ENCODE assay signal across 30 mouse cellular contexts in the genomic region with DNA sequence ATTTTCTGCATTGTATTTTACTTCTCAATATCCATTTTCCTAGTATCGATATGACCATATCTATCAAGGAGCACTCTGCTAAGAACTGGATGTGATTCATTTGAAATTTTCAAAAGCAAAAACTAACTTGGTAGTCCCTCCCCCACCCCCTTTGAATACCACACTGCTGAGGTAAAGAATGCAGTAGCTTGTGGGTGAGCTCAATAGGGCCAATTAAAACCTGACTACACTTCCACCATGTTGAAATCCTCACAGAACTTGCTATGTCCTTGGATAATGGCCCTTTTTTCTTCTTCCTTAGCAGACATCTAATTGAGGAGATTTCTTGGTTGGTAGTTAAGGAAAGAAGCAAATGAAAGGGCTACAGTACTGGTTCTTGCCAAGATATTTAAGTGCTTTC. TPM values are rescaled to one million over a fixed set of nuclear protein-coding genes. Genes with fewer than 3 reads are reported as not detected.
DNase-seq lines count a peak whose midpoint lies in the region; ATAC-seq and TF ChIP-seq lines count a peak whose summit lies in the region.
"Had no signal": no experiment of that assay in that cellular context is flagged by ENCODE, and none has a peak within 500 bp of the region (broad histone marks: within the 10 kb centered on the region; RNA-seq: fewer than 3 reads in every experiment).

No protein-coding gene starts in this region.

- no peak for ATAC-seq in forebrain, embryonic 15.5 days (replicated peaks)
- peak; percentile 55; the same call in 1 of the 2 replicates for ATAC-seq in forebrain, embryonic 13.5 days
- no peak for ATAC-seq in midbrain, postnatal 0 days (ENCODE audit: low FRiP score)
- ATAC-seq: hindbrain, embryonic 16.5 days; intestine, embryonic 15.5 days had no signal

- TF ChIP-seq CTCF in brain, embryonic 14.5 days (IDR thresholded peaks at IDR 0.05; ENCODE audit: borderline replicate concordance, extremely low read depth, insufficient read depth, insufficient read length) = no peak
- no peak for TF ChIP-seq CTCF in midbrain, postnatal 0 days (IDR thresholded peaks at IDR 0.05)

- H3K9ac ChIP-seq in forebrain, embryonic 15.5 days (replicated peaks) = no peak overlapping the region
- no peak overlapping the region for H3K9ac ChIP-seq in forebrain, embryonic 13.5 days
- no peak overlapping the region for H3K9ac ChIP-seq in midbrain, postnatal 0 days (replicated peaks; ENCODE audit: low read length, poor library complexity, severe bottlenecking)
- H3K9ac ChIP-seq: embryonic facial prominence, embryonic 12.5 days; embryonic facial prominence, embryonic 15.5 days; heart, embryonic 12.5 days; heart, embryonic 15.5 days; hindbrain, embryonic 13.5 days; intestine, embryonic 15.5 days had no signal

- TF ChIP-seq POLR2A in brain, embryonic 14.5 days (IDR thresholded peaks at IDR 0.05; ENCODE audit: borderline replicate concordance, extremely low read depth, insufficient read depth, insufficient read length, poor library complexity, severe bottlenecking) = no peak

- H3K4me2 ChIP-seq in forebrain, embryonic 15.5 days (replicated peaks) = no peak overlapping the region
- H3K4me2 ChIP-seq in forebrain, embryonic 13.5 days = no peak overlapping the region
- H3K4me2 ChIP-seq in midbrain, postnatal 0 days (ENCODE audit: low read depth, low read length, poor library complexity, severe bottlenecking) = no peak overlapping the region
- H3K4me2 ChIP-seq: embryonic facial prominence, embryonic 12.5 days; embryonic facial prominence, embryonic 15.5 days; heart, embryonic 12.5 days; heart, embryonic 15.5 days; hindbrain, embryonic 13.5 days; intestine, embryonic 15.5 days had no signal

- H3K9me3 ChIP-seq in forebrain, embryonic 10.5 days = no peaks in the 10 kb centered on the region
- H3K9me3 ChIP-seq in forebrain, embryonic 15.5 days = no peaks in the 10 kb centered on the region
- H3K9me3 ChIP-seq in forebrain, embryonic 13.5 days (replicated peaks) = no peaks in the 10 kb centered on the region
- H3K9me3 ChIP-seq in midbrain, postnatal 0 days (ENCODE audit: low read length) = no peaks in the 10 kb centered on the region
- H3K9me3 ChIP-seq: embryonic facial prominence, embryonic 12.5 days; embryonic facial prominence, embryonic 15.5 days; G1E; heart, embryonic 12.5 days; heart, embryonic 15.5 days; hindbrain, embryonic 10.5 days; hindbrain, embryonic 13.5 days; intestine, embryonic 15.5 days had no signal

- 0 out of 2 replicates have a peak overlapping the region, but pooled peaks have one; percentile 20 for H3K27ac ChIP-seq in forebrain, embryonic 10.5 days
- no peak overlapping the region for H3K27ac ChIP-seq in forebrain, embryonic 15.5 days (replicated peaks)
- H3K27ac ChIP-seq in forebrain, embryonic 13.5 days = no peak overlapping the region; the same call in 1 of the 2 replicates
- no peak overlapping the region for H3K27ac ChIP-seq in midbrain, postnatal 0 days (ENCODE audit: low read depth, low read length)
- H3K27ac ChIP-seq: embryonic facial prominence, embryonic 12.5 days; embryonic facial prominence, embryonic 15.5 days; gastrocnemius, adult 2 months; heart, embryonic 15.5 days; hindbrain, embryonic 10.5 days; hindbrain, embryonic 13.5 days; intestine, embryonic 15.5 days had no signal

- DNase-seq in forebrain, embryonic 10.5 days (ENCODE audit: extremely low spot score, low spot score) = no peak
- DNase-seq in brain, embryonic 14.5 days (ENCODE audit: low read depth) = peak; percentile 79
- DNase-seq in cerebellum, adult 9-11 months = no peak
- no peak for DNase-seq in midbrain, postnatal 0 days (ENCODE audit: low spot score)
- DNase-seq in kidney, adult 18-20 months = no peak
- DNase-seq: adrenal gland, adult 2 months; adrenal gland, postnatal 14 days; B cell, adult 2 months; cerebellum, adult 11-12 months; cerebellum, adult 9-10 months; cerebellum, postnatal 25 days; gastrocnemius, adult 2 months; gastrocnemius, postnatal 14 days; heart, adult 11 months; heart, postnatal 10 days; heart, postnatal 36 days; kidney, adult 11 months had no signal

- H3K27me3 ChIP-seq in forebrain, embryonic 10.5 days (ENCODE audit: poor library complexity, severe bottlenecking) = 0 out of 2 replicates have a peak, but pooled peaks cover 6% of the 10 kb centered on the region
- H3K27me3 ChIP-seq in forebrain, embryonic 15.5 days = no peaks in the 10 kb centered on the region
- H3K27me3 ChIP-seq in forebrain, embryonic 13.5 days = no peaks in the 10 kb centered on the region
- H3K27me3 ChIP-seq in midbrain, postnatal 0 days (ENCODE audit: insufficient read depth, low read length) = no peaks in the 10 kb centered on the region
- H3K27me3 ChIP-seq: CH12.LX; embryonic facial prominence, embryonic 12.5 days; embryonic facial prominence, embryonic 15.5 days; heart, embryonic 12.5 days; heart, embryonic 15.5 days; hindbrain, embryonic 13.5 days; intestine, embryonic 15.5 days had no signal

- H3K4me1 ChIP-seq in forebrain, embryonic 10.5 days = peaks cover 25% of the 10 kb centered on the region
- 0 out of 2 replicates have a peak, but pooled peaks cover 3% of the 10 kb centered on the region for H3K4me1 ChIP-seq in forebrain, embryonic 15.5 days
- peaks cover 8% of the 10 kb centered on the region; the same call in 1 of the 2 replicates for H3K4me1 ChIP-seq in forebrain, embryonic 13.5 days
- H3K4me1 ChIP-seq in midbrain, postnatal 0 days (ENCODE audit: insufficient read depth, low read length) = no peaks in the 10 kb centered on the region
- H3K4me1 ChIP-seq: embryonic facial prominence, embryonic 12.5 days; embryonic facial prominence, embryonic 15.5 days; heart, embryonic 15.5 days; intestine, embryonic 15.5 days had no signal

- no peaks in the 10 kb centered on the region for H3K36me3 ChIP-seq in forebrain, embryonic 10.5 days (replicated peaks)
- H3K36me3 ChIP-seq in forebrain, embryonic 15.5 days = no peaks in the 10 kb centered on the region
- H3K36me3 ChIP-seq in forebrain, embryonic 13.5 days (ENCODE audit: poor library complexity, severe bottlenecking) = no peaks in the 10 kb centered on the region
- no peaks in the 10 kb centered on the region for H3K36me3 ChIP-seq in midbrain, postnatal 0 days (ENCODE audit: insufficient read depth, low read length)
- H3K36me3 ChIP-seq: embryonic facial prominence, embryonic 12.5 days; embryonic facial prominence, embryonic 15.5 days; G1E; heart, embryonic 12.5 days; heart, embryonic 15.5 days; hindbrain, embryonic 10.5 days; hindbrain, embryonic 13.5 days; intestine, embryonic 15.5 days had no signal

- 77% methylated on average over 1 of the region's 1 CpGs for WGBS in forebrain, embryonic 10.5 days
- WGBS in forebrain, embryonic 15.5 days = 37% methylated on average over 1 of the region's 1 CpGs
- 62% methylated on average over 1 of the region's 1 CpGs for WGBS in forebrain, embryonic 13.5 days
- WGBS in midbrain, postnatal 0 days = 90% methylated on average over 1 of the region's 1 CpGs

- H3K4me3 ChIP-seq in forebrain, embryonic 10.5 days = no peak overlapping the region
- no peak overlapping the region for H3K4me3 ChIP-seq in forebrain, embryonic 15.5 days
- no peak overlapping the region for H3K4me3 ChIP-seq in forebrain, embryonic 13.5 days
- H3K4me3 ChIP-seq in midbrain, postnatal 0 days (ENCODE audit: low read depth, low read length) = no peak overlapping the region
- H3K4me3 ChIP-seq: embryonic facial prominence, embryonic 12.5 days; embryonic facial prominence, embryonic 15.5 days; erythroblast, embryonic 14.5 days; gastrocnemius, adult 2 months; heart, embryonic 12.5 days; heart, embryonic 15.5 days; hindbrain, embryonic 10.5 days; hindbrain, embryonic 13.5 days; intestine, embryonic 15.5 days had no signal

RNA-seq across cellular contexts. Expression of a gene that starts 9.8 kb away (rescaled TPM):
- polyA plus RNA-seq in forebrain, embryonic 10.5 days (2016; fragmentation: Nextera tagmentation; extraction: Ambion mirVana) = 43.0 and 47.8 TPM in 2 replicates
- 93.5 and 98.3 TPM in 2 replicates for polyA plus RNA-seq in forebrain, embryonic 15.5 days (2015; fragmentation: Nextera tagmentation; extraction: Ambion mirVana)
- polyA plus RNA-seq in brain, embryonic 14.5 days (2012; rRNA removed) = 41.7 and 51.6 TPM in 2 replicates
- 74.8 and 77.8 TPM in 2 replicates for polyA plus RNA-seq in forebrain, embryonic 13.5 days (2015; fragmentation: Nextera tagmentation; extraction: Ambion mirVana)
- total RNA-seq in midbrain, postnatal 0 days (2014; rRNA removed) = 95.2 and 102 TPM in 2 replicates
- polyA plus RNA-seq in midbrain, postnatal 0 days (2015; fragmentation: Nextera tagmentation; extraction: Ambion mirVana) = 97.8 and 106 TPM in 2 replicates
